Mouse (Mus musculus) forebrain, embryonic 16.5 days (tissue): ENCODE measurements around the gene Mrpl17. TPM values are rescaled to one million over a fixed set of nuclear protein-coding genes. Genes with fewer than 3 reads are reported as not detected.

Source experiments
- ATAC-seq: fragments of 200-750 bp; cut with Nextera tagmentation; 2 replicates; pipeline ENCODE4 v1.8.0; 2017; ENCODE audit warnings: mild to moderate bottlenecking, moderate library complexity
- H3K27ac ChIP-seq: fragments of 300-500 bp; sonication (generic); 2 replicates; pipeline ENCODE4 v1.5.1; 2014; ENCODE audit warnings: low read length, control low read depth
- H3K27me3 ChIP-seq: fragments of 300-500 bp; sonication (generic); replicated peaks from 2 replicates; pipeline ENCODE4 v1.6.1; 2014; ENCODE audit warnings: low read length; ENCODE audit not compliant: control insufficient read depth, insufficient read depth
- H3K36me3 ChIP-seq: fragments of 300-500 bp; sonication (generic); 2 replicates; pipeline ENCODE4 v1.6.1; 2014; ENCODE audit not compliant: control insufficient read depth, insufficient read depth
- H3K4me1 ChIP-seq: fragments of 300-500 bp; sonication (generic); replicated peaks from 2 replicates; pipeline ENCODE4 v1.6.1; 2014; ENCODE audit warnings: low read length; ENCODE audit not compliant: control insufficient read depth, insufficient read depth
- H3K4me2 ChIP-seq: fragments of 300-500 bp; sonication (generic); 2 replicates; pipeline ENCODE4 v1.6.1; 2014; ENCODE audit warnings: mild to moderate bottlenecking, low read length, control low read depth
- H3K4me3 ChIP-seq: fragments of 300-500 bp; sonication (generic); replicated peaks from 2 replicates; pipeline ENCODE4 v1.5.1; 2014; ENCODE audit warnings: mild to moderate bottlenecking, low read length, control low read depth
- H3K9ac ChIP-seq: fragments of 300-500 bp; sonication (generic); replicated peaks from 2 replicates; pipeline ENCODE4 v1.6.1; 2014; ENCODE audit warnings: low read depth, low read length, control low read depth
- H3K9me3 ChIP-seq: fragments of 300-500 bp; sonication (generic); 2 replicates; pipeline ENCODE4 v1.6.1; 2016; ENCODE audit warnings: low read length; ENCODE audit not compliant: control insufficient read depth
- WGBS: fragments of 180-500 bp; shearing (Covaris S2); extraction: QIAGEN DNeasy Blood & Tissue Kit; methylation state at CpG from one replicate; pipeline ENCODE4 v1.1.7; 2014; 5-methylcytosine and 5-hydroxymethylcytosine counted together
- polyA plus RNA-seq: library from polyadenylated mRNA; unstranded; fragments of >200 nt; fragmentation: Nextera tagmentation; extraction: Ambion mirVana; gene quantifications from 2 replicates; pipeline ENCODE4 v1.2.1, GENCODE M21; 2015

The Mrpl17 gene
- polyA plus RNA-seq, 1 experiment from 2014 or later = 178 TPM

- Histone ChIP-seq H3K9ac (no peak overlapping the region), H3K4me3 (no peak overlapping the region), H3K9me3 (no peaks in the 10 kb centered on the region), H3K27me3 (no peaks in the 10 kb centered on the region), H3K4me2 (no peak overlapping the region), H3K36me3 (peaks cover 53% of the 10 kb centered on the region), H3K27ac (no peak overlapping the region), H3K4me1 (peaks cover 10% of the 10 kb centered on the region)
- ATAC-seq = no peak
- WGBS = 93% methylated on average over 10 of the region's 10 CpGs
These were observed 57.6 kb downstream of the Mrpl17 start for GRCm38 (mm10) chr7:105753281-105753680.

Other genes with a start within 250 kb of the Mrpl17 start
- gene Apbb1, start 229.4 kb downstream of the Mrpl17 start, polyA plus RNA-seq = 249 and 300 TPM in 2 replicates
- gene Hpx, start 211.0 kb downstream of the Mrpl17 start, polyA plus RNA-seq = 0.14 TPM in 1 of 2 replicates, not detected in the other
- gene Trim3, start 177.5 kb downstream of the Mrpl17 start, polyA plus RNA-seq = 77.5 and 95.0 TPM in 2 replicates
- gene Timm10b, start 171.0 kb downstream of the Mrpl17 start, polyA plus RNA-seq = 124 and 125 TPM in 2 replicates
- gene Arfip2, start 170.7 kb downstream of the Mrpl17 start, polyA plus RNA-seq = 84.4 and 86.7 TPM in 2 replicates
- 4.6 and 9.1 TPM in 2 replicates for gene Gm45799, start 170.5 kb downstream of the Mrpl17 start, polyA plus RNA-seq
- gene Dnhd1, start 160.3 kb downstream of the Mrpl17 start, polyA plus RNA-seq = 1.0 and 1.3 TPM in 2 replicates
- 191 and 228 TPM in 2 replicates for gene Ilk, start 74.5 kb downstream of the Mrpl17 start, polyA plus RNA-seq
- 25.3 and 26.3 TPM in 2 replicates for gene Rrp8, start 73.7 kb downstream of the Mrpl17 start, polyA plus RNA-seq
- 85.8 and 89.5 TPM in 2 replicates for gene Taf10, start 66.7 kb downstream of the Mrpl17 start, polyA plus RNA-seq
- 30.2 and 35.2 TPM in 2 replicates for gene Tpp1, start 58.9 kb downstream of the Mrpl17 start, polyA plus RNA-seq
- gene Dchs1, start 23.4 kb downstream of the Mrpl17 start, polyA plus RNA-seq = 20.7 and 22.0 TPM in 2 replicates
- gene Gm4070, start 142.9 kb upstream of the Mrpl17 start, polyA plus RNA-seq = 0.15 TPM in 1 of 2 replicates, not detected in the other